7 mouse cellular contexts compared by ENCODE assay signal in genomic region chr12:108179246-108179320, GRCm38 (mm10). TPM values are rescaled to one million over a fixed set of nuclear protein-coding genes. Genes with fewer than 3 reads are reported as not detected.
A peak's percentile ranks its signal among the peaks of the same experiment; 100 is the strongest.
DNase-seq lines count a peak whose midpoint lies in the region; ATAC-seq and TF ChIP-seq lines count a peak whose summit lies in the region.

Setd3 (minus strand) TSS chr12:108179314.

- no peak for TF ChIP-seq EP300 in CH12.LX (IDR thresholded peaks at IDR 0.05; ENCODE audit: low read length)
- TF ChIP-seq EP300 in liver, embryonic 14.5 days (IDR thresholded peaks at IDR 0.05; ENCODE audit: low read depth) = no peak

- H3K4me1 ChIP-seq in CH12.LX (ENCODE audit: control insufficient read depth in 1 of 2, insufficient read depth in 2 of 2) = peaks cover 6 to 53% of the 10 kb centered on the region in 2 experiments; a peak in 3 of 4 replicates
- H3K4me1 ChIP-seq in G1E (ENCODE audit: insufficient read depth, low read depth, low read length) = peaks cover 50% of the 10 kb centered on the region
- peaks cover 16% of the 10 kb centered on the region for H3K4me1 ChIP-seq in forebrain, embryonic 14.5 days (ENCODE audit: control insufficient read depth, insufficient read depth, low read length)
- H3K4me1 ChIP-seq in hindbrain, embryonic 12.5 days = peaks cover 29% of the 10 kb centered on the region
- H3K4me1 ChIP-seq in liver, embryonic 14.5 days (replicated peaks; ENCODE audit: control insufficient read depth in 2 of 2, insufficient read depth in 2 of 2, low read length in 1 of 2) = peaks cover 10 to 22% of the 10 kb centered on the region in 2 experiments

- H3K36me3 ChIP-seq in CH12.LX (replicated peaks in 1 of 2; ENCODE audit: control insufficient read depth in 1 of 2, insufficient read depth in 1 of 2, low read length in 1 of 2) (peaks cover 14 to 28% of the 10 kb centered on the region in 2 experiments), G1E (replicated peaks) (peaks cover 46% of the 10 kb centered on the region)
- peaks cover 26% of the 10 kb centered on the region for H3K36me3 ChIP-seq in forebrain, embryonic 14.5 days (ENCODE audit: control insufficient read depth, insufficient read depth, low read length)
- peaks cover 22% of the 10 kb centered on the region for H3K36me3 ChIP-seq in hindbrain, embryonic 12.5 days
- peaks cover 2% of the 10 kb centered on the region; the same call in 1 of the 2 replicates for H3K36me3 ChIP-seq in liver, embryonic 14.5 days (replicated peaks; ENCODE audit: control insufficient read depth, insufficient read depth, low read depth)

- peak within 1 kb of the TSS; percentile 92 for H3K4me2 ChIP-seq in CH12.LX (ENCODE audit: insufficient read depth, low read depth, poor library complexity, severe bottlenecking)
- H3K4me2 ChIP-seq in forebrain, embryonic 14.5 days (ENCODE audit: low read length) = peak within 1 kb of the TSS; percentile 96
- peak within 1 kb of the TSS; percentile 89 for H3K4me2 ChIP-seq in hindbrain, embryonic 12.5 days (replicated peaks)
- peak within 1 kb of the TSS; percentile 81 for H3K4me2 ChIP-seq in liver, embryonic 14.5 days (ENCODE audit: low read depth)

- TF ChIP-seq CTCF in CH12.LX (conservative IDR thresholded peaks at IDR 0.05 in 1 of 2, IDR thresholded peaks at IDR 0.05 in 1 of 2; ENCODE audit: low read depth in 2 of 2, low read length in 2 of 2) (no peak), G1E (IDR thresholded peaks at IDR 0.05; ENCODE audit: low read depth, low read length) (no peak)
- no peak for TF ChIP-seq CTCF in liver, embryonic 14.5 days (IDR thresholded peaks at IDR 0.05; ENCODE audit: low read depth)

- dilution Hi-C loops in CH12.LX (cut with MboI; ENCODE audit: extremely low pct_ligation_motif_present, extremely low pct_unique_long_range_greater_than_20kb, low sequenced_read_pairs) = no loop called here

- no peak for TF ChIP-seq POLR2A in CH12.LX (IDR thresholded peaks at IDR 0.05; ENCODE audit: low read depth, low read length)

- H3K79me2 ChIP-seq in CH12.LX (replicated peaks; ENCODE audit: control insufficient read depth, extremely low read depth, insufficient read depth, poor library complexity, severe bottlenecking) = peaks cover 73% of the 10 kb centered on the region

- H3K27me3 ChIP-seq in CH12.LX (replicated peaks) = no peaks in the 10 kb centered on the region
- H3K27me3 ChIP-seq in G1E (ENCODE audit: insufficient read depth, low read length) = no peaks in the 10 kb centered on the region
- no peaks in the 10 kb centered on the region for H3K27me3 ChIP-seq in forebrain, embryonic 14.5 days (replicated peaks; ENCODE audit: control insufficient read depth, insufficient read depth, low read length)
- H3K27me3 ChIP-seq in hindbrain, embryonic 12.5 days = no peaks in the 10 kb centered on the region
- H3K27me3 ChIP-seq in liver, embryonic 14.5 days (ENCODE audit: control insufficient read depth, insufficient read depth, low read length) = no peaks in the 10 kb centered on the region

- TF ChIP-seq RAD21 in CH12.LX (IDR thresholded peaks at IDR 0.05; ENCODE audit: low read depth, low read length) = no peak

- H3K9ac ChIP-seq in CH12.LX (ENCODE audit: insufficient read depth, low read depth) = peak within 1 kb of the TSS; percentile 92
- peak within 1 kb of the TSS; percentile 89 for H3K9ac ChIP-seq in forebrain, embryonic 14.5 days (ENCODE audit: low read length)
- H3K9ac ChIP-seq in hindbrain, embryonic 12.5 days = peak within 1 kb of the TSS; percentile 92
- H3K9ac ChIP-seq in liver, embryonic 14.5 days (replicated peaks) = peak within 1 kb of the TSS; percentile 98

- H3K4me3 ChIP-seq in CH12.LX (replicated peaks in 1 of 3; ENCODE audit: low read depth in 2 of 3, low read length in 2 of 3, poor library complexity in 1 of 3) (peak within 1 kb of the TSS; percentile 91 to 99 (median 98)), G1E (ENCODE audit: low read depth, low read length) (peak within 1 kb of the TSS; percentile 89)
- peak within 1 kb of the TSS; percentile 97 for H3K4me3 ChIP-seq in forebrain, embryonic 14.5 days (ENCODE audit: low read depth, low read length)
- H3K4me3 ChIP-seq in hindbrain, embryonic 12.5 days = peak within 1 kb of the TSS; percentile 99
- peak within 1 kb of the TSS; percentile 95 to 97 for H3K4me3 ChIP-seq in liver, embryonic 14.5 days (ENCODE audit: insufficient read depth in 1 of 2, low read depth in 2 of 2, low read length in 2 of 2)

- no peak for ATAC-seq in G1E (ENCODE audit: extremely low read depth, insufficient number of reproducible peaks, low FRiP score, poor library complexity, severe bottlenecking)
- no peak for ATAC-seq in forebrain, embryonic 14.5 days
- ATAC-seq in hindbrain, embryonic 12.5 days (ENCODE audit: low FRiP score) = no peak
- no peak for ATAC-seq in liver, embryonic 14.5 days (ENCODE audit: insufficient read depth)

- peak within 1 kb of the TSS; percentile 39 for H3K27ac ChIP-seq in CH12.LX (ENCODE audit: insufficient read depth, low read depth)
- peak within 1 kb of the TSS; percentile 85 for H3K27ac ChIP-seq in forebrain, embryonic 14.5 days (ENCODE audit: low read depth, low read length)
- peak within 1 kb of the TSS; percentile 83 for H3K27ac ChIP-seq in hindbrain, embryonic 12.5 days
- H3K27ac ChIP-seq in liver, embryonic 14.5 days = peak within 1 kb of the TSS; percentile 86

- 0% methylated on average over 7 of the region's 9 CpGs for WGBS in forebrain, embryonic 14.5 days
- 0% methylated on average over 6 of the region's 9 CpGs for WGBS in hindbrain, embryonic 12.5 days
- 0% methylated on average over 9 of the region's 9 CpGs for WGBS in liver, embryonic 14.5 days (ENCODE audit: insufficient replicate concordance)

- DNase-seq in CH12.LX (ENCODE audit: extremely low read depth) (no peak), G1E (ENCODE audit: low spot score) (no peak)
- DNase-seq in forebrain, embryonic 14.5 days (ENCODE audit: low spot score) = no peak
- no peak for DNase-seq in liver, embryonic 14.5 days (ENCODE audit: low read depth in 3 of 3, low spot score in 3 of 3)
- DNase-seq in c-Kit-positive CD71-positive TER-119-positive erythroid progenitor cells, embryonic 14.5 days (ENCODE audit: low spot score) = no peak
- DNase-seq in ovary, adult 18-20 months (ENCODE audit: low spot score) = no peak

- in situ Hi-C loops in CH12.LX (cut with MboI; ENCODE audit: low pct_ligation_motif_present, low pct_unique_long_range_greater_than_20kb, low sequenced_read_pairs) = no loop called here

- no peaks in the 10 kb centered on the region for H3K9me3 ChIP-seq in CH12.LX (replicated peaks; ENCODE audit: low read length)
- no peaks in the 10 kb centered on the region for H3K9me3 ChIP-seq in G1E (replicated peaks)
- H3K9me3 ChIP-seq in forebrain, embryonic 14.5 days (replicated peaks; ENCODE audit: control insufficient read depth, low read length) = no peaks in the 10 kb centered on the region
- H3K9me3 ChIP-seq in hindbrain, embryonic 12.5 days (replicated peaks) = no peaks in the 10 kb centered on the region
- H3K9me3 ChIP-seq in liver, embryonic 14.5 days (ENCODE audit: control insufficient read depth, low read length) = no peaks in the 10 kb centered on the region

TF ChIP-seq in CH12.LX, 34 proteins besides CTCF, POLR2A, EP300 and RAD21:
- TF ChIP-seq CHD1 (IDR thresholded peaks at IDR 0.05; ENCODE audit: low read depth, low read length) = no peak
- TF ChIP-seq MAFK (IDR thresholded peaks at IDR 0.05; ENCODE audit: insufficient replicate concordance, low read length) = no peak
- no peak for TF ChIP-seq SMC3 (IDR thresholded peaks at IDR 0.05; ENCODE audit: low read depth, low read length)
- no peak for TF ChIP-seq IRF4 (IDR thresholded peaks at IDR 0.05; ENCODE audit: low read depth, low read length)
- no peak for TF ChIP-seq ZKSCAN1 (IDR thresholded peaks at IDR 0.05; ENCODE audit: borderline replicate concordance, low read depth, low read length)
- no peak for TF ChIP-seq MXI1 (IDR thresholded peaks at IDR 0.05; ENCODE audit: low read depth, low read length)
- TF ChIP-seq NRF1 (IDR thresholded peaks at IDR 0.05; ENCODE audit: low read depth, low read length) = no peak
- no peak for TF ChIP-seq ZMIZ1 (IDR thresholded peaks at IDR 0.05; ENCODE audit: low read depth, low read length)
- TF ChIP-seq ETS1 (conservative IDR thresholded peaks at IDR 0.05; ENCODE audit: low read depth, low read length) = no peak

RNA-seq across cellular contexts. Expression of gene Setd3, which starts in this region (rescaled TPM):
- total RNA-seq in CH12.LX (2012; rRNA removed) = 44.2 and 44.3 TPM in 2 replicates
- total RNA-seq in CH12.LX (2014; rRNA removed) = 65.9 and 76.2 TPM in 2 replicates
- polyA plus RNA-seq in CH12.LX (2012; ENCODE audit: insufficient read length, low read depth) = 55.8 and 60.2 TPM in 2 replicates
- total RNA-seq in G1E (2014; fragmentation: Nextera tagmentation) = 84.2 and 95.0 TPM in 2 replicates
- 107 and 114 TPM in 2 replicates for total RNA-seq in G1E (2017)
- 16.6 and 18.8 TPM in 2 replicates for polyA plus RNA-seq in G1E (2012)
- 85.9 and 88.9 TPM in 2 replicates for polyA plus RNA-seq in forebrain, embryonic 14.5 days (2014; fragmentation: Nextera tagmentation; extraction: Ambion mirVana)
- 108 and 118 TPM in 2 replicates for polyA plus RNA-seq in hindbrain, embryonic 12.5 days (2016; fragmentation: Nextera tagmentation; extraction: Ambion mirVana)
- 15.2 and 26.8 TPM in 2 replicates for polyA plus RNA-seq in liver, embryonic 14.5 days (2012; rRNA removed)
- 43.4 and 46.2 TPM in 2 replicates for polyA plus RNA-seq in liver, embryonic 14.5 days (2014; fragmentation: Nextera tagmentation; extraction: Ambion mirVana)
